Mouse (Mus musculus): ENCODE measurements around the gene Zfp523.
A peak's percentile ranks its signal among the peaks of the same experiment; 100 is the strongest.

Gene Zfp523

GRCm38 (mm10) chr17:28209457-28210110, 32.7 kb downstream of the Zfp523 start:
- no peak for DNase-seq (ENCODE audit: low read depth, low spot score)

- DNase-seq (ENCODE audit: low read depth, low spot score): no peak
These were observed 35.0 kb downstream of the Zfp523 start for GRCm38 (mm10) chr17:28211921-28212341.

- peak; percentile 61 for DNase-seq (ENCODE audit: low read depth, low spot score)
These were observed 35.5 kb downstream of the Zfp523 start for GRCm38 (mm10) chr17:28212391-28212790.

- DNase-seq (ENCODE audit: low read depth, low spot score): peak; percentile 80
These were observed 36.3 kb downstream of the Zfp523 start for GRCm38 (mm10) chr17:28213236-28213635.

- DNase-seq (ENCODE audit: low read depth, low spot score): no peak
These were observed 39.9 kb downstream of the Zfp523 start for GRCm38 (mm10) chr17:28216791-28217190.

GRCm38 (mm10) chr17:28217721-28218649, 41.1 kb downstream of the Zfp523 start:
- DNase-seq (ENCODE audit: low read depth, low spot score): peak; percentile 86

GRCm38 (mm10) chr17:28222463-28222862, 45.5 kb downstream of the Zfp523 start:
- DNase-seq (ENCODE audit: low read depth, low spot score): peak; percentile 86

GRCm38 (mm10) chr17:28223561-28224391, 46.8 kb downstream of the Zfp523 start:
- DNase-seq (ENCODE audit: low read depth, low spot score): peak; percentile 99

GRCm38 (mm10) chr17:28224615-28225014, 47.7 kb downstream of the Zfp523 start:
- DNase-seq (ENCODE audit: low read depth, low spot score): no peak

GRCm38 (mm10) chr17:28226014-28226413, 49.1 kb downstream of the Zfp523 start:
- DNase-seq (ENCODE audit: low read depth, low spot score): peak; percentile 94

- peak; percentile 61 for DNase-seq (ENCODE audit: low read depth, low spot score)
These were observed 53.6 kb downstream of the Zfp523 start for GRCm38 (mm10) chr17:28230486-28230885.

- peak; percentile 85 for DNase-seq (ENCODE audit: low read depth, low spot score)
These were observed 54.3 kb downstream of the Zfp523 start for GRCm38 (mm10) chr17:28231026-28231736.

GRCm38 (mm10) chr17:28232475-28233060, 55.6 kb downstream of the Zfp523 start, which contains the start of gene Ppard:
TSS of gene Ppard (plus strand) at chr17:28232700.
- DNase-seq (ENCODE audit: low read depth, low spot score): peak; percentile 98

- DNase-seq (ENCODE audit: low read depth, low spot score): no peak
These were observed 56.3 kb downstream of the Zfp523 start for GRCm38 (mm10) chr17:28233091-28233731.

GRCm38 (mm10) chr17:28234641-28235040, 57.7 kb downstream of the Zfp523 start:
- no peak for DNase-seq (ENCODE audit: low read depth, low spot score)

GRCm38 (mm10) chr17:28235982-28236635, 59.2 kb downstream of the Zfp523 start:
- no peak for DNase-seq (ENCODE audit: low read depth, low spot score)

- DNase-seq (ENCODE audit: low read depth, low spot score): no peak
These were observed 59.7 kb downstream of the Zfp523 start for GRCm38 (mm10) chr17:28236636-28237015.

- DNase-seq (ENCODE audit: low read depth, low spot score): no peak
These were observed 60.4 kb downstream of the Zfp523 start for GRCm38 (mm10) chr17:28237362-28237761.

- no peak for DNase-seq (ENCODE audit: low read depth, low spot score)
These were observed 60.9 kb downstream of the Zfp523 start for GRCm38 (mm10) chr17:28237874-28238273.

- no peak for DNase-seq (ENCODE audit: low read depth, low spot score)
These were observed 63.9 kb downstream of the Zfp523 start for GRCm38 (mm10) chr17:28240846-28241245.

All from ZHBTc4 (cell line).